Mouse (Mus musculus): ENCODE results near the gene D1Ertd622e.

The D1Ertd622e gene

GRCm38 (mm10) chr1:97578025-97578417 is 83.9 kb downstream of the D1Ertd622e start:
- DNase-seq: no peak

- DNase-seq: no peak
These were observed 84.5 kb downstream of the D1Ertd622e start for GRCm38 (mm10) chr1:97577062-97578024.

- no peak for DNase-seq
These were observed 85.3 kb downstream of the D1Ertd622e start for GRCm38 (mm10) chr1:97576576-97576975.

- DNase-seq: no peak
These were observed 91.1 kb downstream of the D1Ertd622e start for GRCm38 (mm10) chr1:97570814-97571213.

- no peak for DNase-seq
These were observed 93.9 kb downstream of the D1Ertd622e start for GRCm38 (mm10) chr1:97567956-97568355.

- no peak for DNase-seq
These were observed 97.2 kb downstream of the D1Ertd622e start for GRCm38 (mm10) chr1:97564641-97565040.

- no peak for DNase-seq
These were observed 99.0 kb downstream of the D1Ertd622e start for GRCm38 (mm10) chr1:97562867-97563266.

All from cerebellum, adult 18-20 months (tissue).